Mouse (Mus musculus): ENCODE measurements around the gene Gulp1. TPM values are rescaled to one million over a fixed set of nuclear protein-coding genes. Genes with fewer than 3 reads are reported as not detected.

Gene Gulp1
- 3.2 and 3.7 TPM in 2 replicates for polyA plus RNA-seq (2012; rRNA removed)

DNA sequence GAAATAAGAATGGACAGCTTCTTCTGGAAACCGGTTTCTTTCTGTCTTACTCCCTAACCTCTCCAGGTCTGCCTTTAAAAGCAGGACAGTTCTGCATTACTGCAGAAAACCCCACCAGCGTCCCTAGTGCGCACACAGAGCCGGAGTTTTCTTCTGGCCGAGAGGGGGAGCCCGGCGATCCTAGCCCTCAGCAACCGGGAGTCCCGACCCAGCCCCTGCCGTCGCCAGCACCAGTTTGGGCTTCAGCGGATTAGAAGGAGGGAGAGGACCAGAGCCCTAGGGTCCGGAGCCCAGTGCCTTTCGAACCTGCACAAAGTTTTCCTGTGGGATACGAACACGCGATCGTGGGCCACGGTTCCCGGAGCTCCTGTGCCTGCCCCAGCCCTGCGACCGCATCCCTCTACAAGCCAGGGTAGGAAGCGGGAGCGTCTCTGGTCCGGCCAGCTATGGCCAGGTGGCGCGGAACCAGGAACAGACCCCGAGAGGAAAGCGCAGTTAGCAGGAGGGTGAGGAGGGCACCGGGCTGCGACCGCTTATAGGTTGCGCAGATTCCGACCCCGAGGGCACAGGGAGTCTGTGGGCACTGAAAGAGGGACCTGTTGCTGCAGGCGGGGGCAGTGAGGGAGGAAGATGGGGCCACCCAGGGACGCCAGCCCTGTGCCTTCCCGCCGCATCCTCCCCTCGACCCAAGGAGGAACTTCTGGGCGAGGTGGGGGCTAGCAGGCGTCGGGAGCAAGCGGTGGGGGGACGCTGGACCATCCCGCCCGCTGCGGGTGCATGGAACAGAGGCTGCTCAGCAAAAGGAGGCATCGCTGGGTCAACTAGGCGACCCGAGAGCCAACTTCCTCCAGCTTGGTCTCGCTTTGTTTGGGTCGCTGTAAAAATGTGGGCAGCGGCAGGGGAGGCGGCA is at the start of gene Gulp1:
Gulp1 (plus strand) TSS at position 51 of the 910 bp plus-strand sequence.
- no peak for DNase-seq (ENCODE audit: low read depth)

- no peak for DNase-seq (ENCODE audit: low read depth)
Measured at GRCm38 (mm10) chr1:44550261-44550660, 1.1 kb upstream of the Gulp1 start.

- DNase-seq (ENCODE audit: low read depth), result no peak
Measured at GRCm38 (mm10) chr1:44552371-44552841, 1.1 kb downstream of the Gulp1 start.

DNA sequence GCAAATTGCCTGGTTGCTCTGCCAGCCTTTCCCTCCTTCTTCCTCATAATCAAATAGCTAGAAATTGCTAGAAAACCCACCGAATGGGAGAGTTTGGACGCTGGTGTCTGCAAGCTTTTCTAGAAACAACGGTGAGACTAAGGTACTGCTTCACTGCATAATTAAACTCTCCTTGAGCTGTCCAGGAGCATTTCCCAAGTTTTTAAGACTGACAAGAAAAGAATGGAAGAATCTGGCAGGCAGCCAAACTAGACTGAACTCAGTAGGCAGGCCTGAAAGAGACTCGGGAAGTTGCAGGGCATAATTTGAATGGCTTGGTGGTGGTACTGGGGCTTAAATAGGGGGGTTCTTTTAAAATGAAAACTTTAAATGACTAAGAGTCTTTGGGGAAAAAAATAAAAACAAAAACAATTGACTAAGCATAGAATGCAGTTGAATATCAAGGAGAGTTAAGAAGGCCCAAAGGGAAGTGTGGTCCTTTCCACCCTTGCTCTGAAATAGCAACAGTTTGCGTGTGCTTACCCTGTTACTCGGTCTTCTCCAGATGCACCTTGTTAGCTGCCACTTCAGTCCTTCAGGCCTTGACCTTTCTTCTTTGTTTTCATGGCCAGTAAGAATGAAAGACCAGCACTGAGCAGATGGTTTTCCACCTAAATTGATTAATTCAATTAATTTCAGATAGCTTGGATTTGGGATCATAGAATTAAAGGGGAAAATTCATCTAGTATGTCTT is 2.0 kb downstream of the Gulp1 start:
- DNase-seq (ENCODE audit: low read depth), result no peak

DNA sequence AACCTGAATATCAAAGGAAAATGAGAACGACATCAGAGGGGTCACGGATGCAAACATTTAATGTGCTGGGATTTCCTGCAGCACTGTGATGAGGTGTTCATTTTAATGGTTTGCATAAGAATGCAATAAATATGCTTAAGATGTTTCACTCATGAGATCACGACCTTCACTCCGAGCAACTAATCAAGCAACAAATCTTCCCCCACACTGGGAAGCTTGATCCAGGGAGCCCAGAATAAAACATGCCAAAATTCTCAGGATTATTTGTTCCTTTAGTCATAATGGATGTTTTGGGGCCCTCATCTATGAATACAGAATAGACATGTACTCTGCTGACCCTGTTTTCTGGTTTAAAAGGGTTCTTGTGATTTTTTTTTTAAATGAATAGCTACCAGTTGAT is 16.1 kb downstream of the Gulp1 start:
- no peak for DNase-seq (ENCODE audit: low read depth)

- DNase-seq (ENCODE audit: low read depth), result no peak
Measured at GRCm38 (mm10) chr1:44568296-44568695, 17.0 kb downstream of the Gulp1 start.

GRCm38 (mm10) chr1:44576001-44576400 is 24.7 kb downstream of the Gulp1 start:
- DNase-seq (ENCODE audit: low read depth), result no peak

- DNase-seq (ENCODE audit: low read depth), result no peak
Measured at GRCm38 (mm10) chr1:44576610-44577009, 25.3 kb downstream of the Gulp1 start.

DNA sequence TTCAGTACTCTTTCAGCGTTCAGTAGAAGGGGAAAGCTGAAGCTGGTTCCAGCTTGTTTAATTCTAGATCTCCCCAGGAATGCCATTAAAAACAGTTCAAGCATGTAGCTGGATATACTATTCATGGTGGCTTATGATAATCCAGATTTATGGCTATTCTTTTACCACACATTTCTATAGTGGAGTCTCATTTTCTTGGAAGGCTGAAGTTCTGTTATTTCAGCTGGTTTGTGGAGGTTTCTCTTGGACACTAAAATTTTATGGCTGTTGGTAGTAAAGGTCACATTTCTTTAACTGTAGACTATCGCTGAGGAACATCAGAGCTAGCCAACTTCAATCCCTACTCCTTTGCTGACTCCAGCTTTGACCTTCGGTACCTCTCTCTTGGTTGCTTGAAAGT is 29.1 kb downstream of the Gulp1 start:
- peak; percentile 55 for DNase-seq (ENCODE audit: low read depth)

GRCm38 (mm10) chr1:44584886-44585385 is 33.6 kb downstream of the Gulp1 start:
- DNase-seq (ENCODE audit: low read depth), result no peak

DNA sequence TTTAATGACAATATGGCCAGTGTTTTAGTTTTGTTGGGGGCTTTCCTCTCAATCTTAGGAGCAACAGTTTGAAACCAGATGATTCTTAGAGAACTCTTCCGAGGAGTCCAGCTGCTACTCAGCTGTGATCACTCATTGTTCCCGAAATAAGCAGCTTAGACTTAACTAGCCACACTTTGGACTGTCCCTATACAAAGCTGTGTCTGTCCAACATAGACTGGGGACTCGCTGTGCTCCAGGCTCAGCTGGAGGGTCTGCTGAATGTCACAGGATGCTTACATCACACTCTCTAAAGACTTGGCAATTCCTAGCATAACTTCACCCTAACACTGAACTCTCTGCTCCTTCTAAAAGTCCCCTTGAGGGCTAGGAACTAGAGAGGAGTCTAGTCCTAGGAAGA is 40.4 kb downstream of the Gulp1 start:
- no peak for DNase-seq (ENCODE audit: low read depth)

- no peak for DNase-seq (ENCODE audit: low read depth)
Measured at GRCm38 (mm10) chr1:44593109-44593508, 41.8 kb downstream of the Gulp1 start.

DNA sequence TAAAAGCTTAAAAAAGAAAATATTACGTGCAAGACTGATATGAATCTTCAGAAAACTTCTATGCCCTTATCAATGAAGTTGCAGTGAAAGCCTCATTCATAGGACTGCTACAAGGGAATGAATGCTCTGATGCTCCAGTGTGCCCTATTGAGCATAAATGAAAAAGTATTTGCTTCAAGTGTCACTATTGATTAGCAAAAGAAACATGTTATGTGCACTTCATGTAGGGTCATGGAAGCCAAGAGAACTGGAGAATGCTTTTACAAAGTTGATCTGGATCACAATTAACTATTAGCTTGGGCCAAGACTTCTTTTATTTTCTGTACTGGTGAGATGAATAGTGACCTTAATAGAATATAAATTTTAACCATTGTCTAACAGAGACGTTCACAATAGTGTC is 47.0 kb downstream of the Gulp1 start:
- DNase-seq (ENCODE audit: low read depth), result no peak

DNA sequence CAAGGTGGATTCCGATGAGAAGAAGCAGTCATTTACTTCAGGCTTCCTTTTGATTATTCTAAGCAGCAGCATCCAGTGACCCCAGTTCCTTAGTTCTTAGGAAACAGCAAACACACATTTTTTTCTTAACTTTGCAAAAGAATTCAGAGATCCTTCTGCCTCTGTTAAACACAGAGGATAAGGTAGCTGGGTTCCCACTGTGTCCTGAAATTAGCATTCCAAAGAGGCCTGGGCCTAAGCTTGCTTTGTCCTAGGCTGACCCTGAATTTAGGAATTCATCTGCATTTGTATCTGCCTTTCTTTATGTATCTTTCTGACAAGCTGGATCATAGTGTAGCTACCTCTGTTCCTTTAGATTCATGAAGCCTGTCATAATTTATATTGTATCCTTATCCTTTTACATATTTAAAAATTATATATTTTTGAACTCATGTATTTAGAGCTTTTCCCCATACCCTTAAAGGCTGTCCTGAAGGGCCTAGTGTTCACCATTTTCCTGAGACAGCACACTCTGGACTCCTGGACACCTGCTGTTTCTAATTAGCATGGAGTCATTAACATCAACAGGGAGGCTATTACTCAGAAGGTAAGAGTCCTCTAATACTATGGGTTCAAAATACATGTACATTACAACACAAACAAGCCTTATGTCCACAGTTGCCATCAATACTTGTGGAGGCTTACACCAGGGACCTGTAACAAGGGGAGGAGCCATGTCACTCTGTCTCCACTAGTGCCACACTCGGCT is 62.2 kb downstream of the Gulp1 start:
- no peak for DNase-seq (ENCODE audit: low read depth)

- no peak for DNase-seq (ENCODE audit: low read depth)
Measured at GRCm38 (mm10) chr1:44618751-44619150, 67.4 kb downstream of the Gulp1 start.

GRCm38 (mm10) chr1:44634481-44634880 is 83.2 kb downstream of the Gulp1 start:
- no peak for DNase-seq (ENCODE audit: low read depth)

DNA sequence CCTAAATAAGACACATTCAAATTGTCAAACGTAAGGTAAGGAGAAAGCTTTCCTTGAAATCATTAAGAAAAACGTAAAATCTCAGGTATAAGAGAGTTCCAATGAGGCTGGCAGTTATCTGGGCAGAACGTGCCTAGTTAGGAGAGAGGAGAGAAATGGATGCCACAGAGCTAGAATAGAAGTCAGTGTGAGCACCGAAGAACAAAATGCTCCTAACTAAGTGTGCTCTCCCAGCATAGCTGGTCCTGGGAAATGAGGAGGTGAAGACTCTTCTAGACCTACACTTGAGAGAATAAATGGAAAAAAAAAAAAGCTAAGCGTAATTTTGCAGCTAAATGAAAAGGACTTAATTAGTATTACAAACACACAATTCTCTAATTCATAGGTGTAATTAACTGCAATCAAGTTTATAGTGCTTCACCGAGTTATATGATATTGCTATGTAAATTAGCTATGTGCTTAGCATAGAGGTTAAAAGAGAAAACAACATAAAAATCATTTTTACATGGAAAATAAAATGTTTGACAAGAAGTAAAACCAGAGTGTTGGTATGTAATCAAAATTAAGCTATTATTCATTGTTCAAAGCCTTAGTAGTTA is 94.5 kb downstream of the Gulp1 start:
- DNase-seq (ENCODE audit: low read depth), result no peak

GRCm38 (mm10) chr1:44678974-44679373 is 127.7 kb downstream of the Gulp1 start:
- no peak for DNase-seq (ENCODE audit: low read depth)

DNA sequence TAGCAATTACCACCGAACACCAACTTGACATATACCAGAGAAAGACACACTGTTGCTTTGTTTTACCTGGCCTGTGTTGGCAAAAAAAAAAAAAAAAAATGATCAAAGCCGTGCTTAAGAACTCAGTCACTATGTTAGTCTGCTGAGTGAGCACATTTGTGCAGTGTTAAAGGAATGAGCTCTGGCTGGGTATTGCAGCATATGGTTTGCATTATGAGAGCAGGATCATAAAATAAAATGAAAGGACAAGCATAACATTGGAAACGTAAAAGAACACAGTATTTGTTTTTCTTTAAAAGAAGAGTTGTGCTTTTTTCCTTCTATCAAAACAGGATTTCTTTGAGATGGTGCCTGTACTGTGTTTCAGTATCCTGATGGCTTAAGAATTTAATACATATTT is 128.1 kb downstream of the Gulp1 start:
- no peak for DNase-seq (ENCODE audit: low read depth)

- DNase-seq (ENCODE audit: low read depth), result no peak
Measured at GRCm38 (mm10) chr1:44682556-44682955, 131.2 kb downstream of the Gulp1 start.

GRCm38 (mm10) chr1:44683723-44684122 is 132.4 kb downstream of the Gulp1 start:
- no peak for DNase-seq (ENCODE audit: low read depth)
